Mouse (Mus musculus) embryo, embryonic 11.5 days (tissue): ENCODE measurements at regions not wholly inside any gene's neighbourhood (a gene's known extent, or its start where the extent isn't known, plus 50 kb on each side); places are given as distances from the start of the nearest gene placed in this dataset.
A peak's percentile ranks its signal among the peaks of the same experiment; 100 is the strongest.

ENCODE experiments used
- DNase-seq: peaks from one replicate; pipeline ENCODE4 v3.0.0-alpha.2; 2012; ENCODE audit warnings: low read depth, low spot score

DNA sequence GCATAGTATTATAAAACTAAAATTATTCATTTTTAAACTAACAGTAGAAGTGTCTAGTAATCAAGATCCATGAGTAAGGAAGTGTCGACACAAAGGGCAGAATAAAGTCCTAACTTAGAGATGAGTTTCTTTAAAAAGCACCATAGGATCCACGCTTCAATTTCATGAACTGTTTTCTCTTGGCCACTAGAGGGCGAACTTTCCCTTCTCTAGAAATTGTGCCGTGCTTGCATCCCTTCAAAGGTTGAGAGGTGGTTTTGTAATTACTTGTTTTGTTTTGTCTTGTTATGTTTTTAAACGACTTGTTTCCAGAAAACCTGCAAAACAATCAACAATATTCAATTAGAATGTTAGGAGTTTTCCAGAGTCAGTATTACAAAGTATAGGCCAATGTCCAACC lies 253.8 kb downstream of the Pax3 start:
- DNase-seq: peak; percentile 29

DNA sequence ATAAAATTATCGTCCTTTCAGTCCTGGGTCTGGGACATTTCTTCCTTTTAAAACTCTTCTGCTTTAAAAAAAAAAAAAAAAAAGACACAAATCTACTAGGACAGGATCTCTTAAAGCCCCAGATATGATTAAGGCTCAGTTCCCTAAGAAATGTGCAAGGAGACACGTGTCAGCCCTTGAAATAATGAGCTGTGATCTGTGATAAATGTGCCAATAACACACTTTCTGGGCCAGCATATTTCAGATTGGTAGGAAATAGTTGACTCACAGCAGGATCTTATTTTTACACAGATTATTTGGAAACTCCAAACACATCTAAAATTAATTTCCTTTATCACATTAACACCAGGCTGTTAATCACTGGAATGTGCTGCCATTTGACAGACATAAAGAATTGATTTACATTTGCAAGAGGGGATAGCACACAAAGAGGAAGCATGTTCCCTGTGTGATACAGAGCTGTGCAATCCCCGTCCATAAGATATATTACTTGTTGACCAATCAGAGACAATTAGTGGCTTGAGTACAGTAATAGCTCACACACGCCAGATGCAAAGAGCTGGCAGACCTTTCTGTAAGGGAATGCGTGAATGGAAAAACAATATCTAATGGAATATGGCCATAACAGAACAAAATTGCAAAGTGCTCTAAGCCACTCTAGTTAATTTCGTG lies 263.7 kb downstream of the Pax3 start:
- no peak for DNase-seq

DNA sequence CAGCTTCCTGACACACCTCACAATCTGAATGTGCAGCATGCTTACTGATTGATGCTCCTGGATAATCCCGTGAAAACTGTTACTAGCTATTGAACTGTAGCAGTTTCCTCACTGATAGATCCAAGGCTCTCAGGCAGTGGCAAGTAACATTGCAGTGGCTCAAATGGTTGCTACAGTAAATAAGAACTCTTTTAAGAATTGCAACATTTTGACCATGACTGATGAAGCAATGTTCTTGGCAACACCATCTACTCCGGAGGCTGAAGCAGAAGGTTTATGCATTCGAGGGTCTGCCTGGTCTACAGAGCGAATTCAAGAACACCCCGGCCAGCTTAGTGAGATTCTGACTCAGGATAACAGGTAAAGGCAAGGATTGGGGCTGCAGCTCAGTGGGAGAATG lies 264.7 kb downstream of the Pax3 start:
- DNase-seq: no peak

DNA sequence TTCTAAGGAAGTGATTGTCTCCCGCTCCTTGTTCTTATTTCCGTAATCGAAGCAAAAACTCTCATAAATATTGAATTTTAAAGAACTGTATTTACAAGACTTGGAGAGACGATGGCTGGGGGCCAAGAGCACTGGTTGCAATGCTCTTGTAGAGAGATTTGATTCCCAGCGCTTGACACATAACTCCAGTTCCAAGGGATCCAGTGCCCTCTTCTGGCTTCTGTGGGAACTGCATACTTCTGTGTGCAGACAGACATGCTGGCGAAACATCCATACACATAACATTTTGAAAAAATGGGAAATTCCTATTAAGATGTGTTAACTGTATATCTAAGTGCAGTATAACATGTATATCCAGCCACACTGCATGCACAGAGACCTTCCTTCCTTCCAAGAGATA lies 266.3 kb downstream of the Pax3 start:
- no peak for DNase-seq

DNA sequence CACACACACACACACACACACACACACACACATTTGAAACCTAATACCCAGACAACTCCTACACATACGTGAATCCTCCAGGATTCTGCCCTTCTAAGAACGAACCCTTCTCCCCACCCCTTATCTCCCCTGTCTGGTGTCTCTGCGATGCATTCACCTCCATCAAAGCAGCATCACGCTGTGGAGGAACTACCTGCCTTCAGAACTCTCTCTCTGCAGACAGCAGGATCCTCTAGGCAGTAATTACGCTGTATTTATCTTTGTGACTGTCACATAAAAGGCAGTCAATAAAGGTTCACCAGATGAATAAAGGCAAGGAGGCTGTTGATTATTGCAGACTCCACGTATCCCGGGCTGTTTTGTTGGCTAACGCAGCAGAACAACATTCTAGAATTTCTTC lies 267.4 kb downstream of the Pax3 start:
- no peak for DNase-seq

DNA sequence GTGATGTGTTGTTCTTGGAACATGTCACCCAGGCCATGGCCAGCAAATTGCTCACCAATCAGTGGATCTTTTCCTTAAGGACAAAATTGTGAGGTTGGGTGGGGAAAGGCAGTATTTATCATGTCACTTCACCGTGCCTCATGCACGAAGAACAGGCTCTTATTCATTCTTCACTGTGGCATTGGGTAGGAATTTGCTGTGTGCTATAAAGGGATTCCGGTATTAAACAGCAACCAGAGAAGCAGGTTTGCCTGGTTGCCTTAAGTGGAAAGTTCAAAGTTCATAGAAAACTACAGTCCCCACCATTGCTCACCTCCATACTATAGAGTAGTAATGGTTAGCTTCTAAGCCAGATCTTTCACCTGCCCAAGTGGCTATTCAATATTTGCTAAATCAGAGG lies 270.8 kb downstream of the Pax3 start:
- DNase-seq: no peak

DNA sequence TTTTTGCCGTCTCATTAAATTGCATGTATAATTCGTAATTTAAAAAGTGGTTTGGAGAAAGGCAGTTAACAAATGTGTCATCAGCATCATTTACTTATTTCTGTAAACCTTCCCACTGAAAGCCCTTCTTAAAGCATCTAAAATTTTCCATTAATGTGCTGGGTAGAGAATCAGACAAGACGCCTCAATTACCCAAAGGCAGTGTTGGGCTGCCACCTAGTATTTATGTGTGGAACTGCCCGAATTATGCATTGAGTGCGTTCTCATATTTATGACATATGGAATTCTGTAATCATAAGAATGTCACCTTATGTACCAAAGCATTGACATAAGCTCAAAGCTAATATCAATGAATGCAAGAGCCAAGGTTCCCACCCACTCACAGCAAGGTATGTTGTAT lies 300.7 kb downstream of the Pax3 start:
- peak; percentile 5 for DNase-seq

DNA sequence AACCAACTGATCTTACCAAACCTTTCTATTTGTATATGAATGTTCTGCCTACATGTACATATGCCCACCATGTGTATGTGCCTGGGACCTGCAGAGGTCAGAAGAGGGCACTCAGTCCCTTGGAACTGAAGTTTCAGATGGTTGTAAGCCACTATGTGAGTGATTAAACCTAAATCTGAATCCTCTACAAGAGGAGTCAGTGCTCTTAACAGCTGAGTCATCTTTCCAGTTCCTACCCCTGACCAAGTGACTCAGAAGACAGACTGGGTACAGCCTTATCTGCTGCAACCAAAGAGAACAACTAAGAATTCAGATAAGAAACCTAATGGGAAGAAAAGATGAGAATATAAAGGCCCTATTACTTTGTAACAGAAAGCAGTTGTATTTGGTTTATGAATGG lies 317.9 kb downstream of the Pax3 start:
- no peak for DNase-seq

DNA sequence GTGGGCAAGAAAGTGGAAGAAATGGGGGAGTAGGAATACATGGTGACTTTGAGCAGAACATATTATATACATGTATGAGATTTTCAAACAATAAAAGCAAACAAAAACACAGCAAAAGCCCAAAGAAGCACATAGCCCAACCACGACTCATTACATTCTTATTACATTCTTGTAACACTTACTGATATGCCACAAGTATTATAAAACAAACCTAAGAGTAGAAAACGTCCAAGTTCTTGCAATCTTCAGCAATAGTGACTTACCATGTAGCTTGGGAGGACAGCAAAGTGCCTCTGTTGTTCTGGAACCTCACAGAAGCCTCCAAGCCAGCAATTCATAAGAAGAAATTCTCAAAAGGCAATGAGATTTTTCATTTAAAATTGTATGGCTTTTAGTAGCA lies 326.8 kb downstream of the Pax3 start:
- DNase-seq: no peak

DNA sequence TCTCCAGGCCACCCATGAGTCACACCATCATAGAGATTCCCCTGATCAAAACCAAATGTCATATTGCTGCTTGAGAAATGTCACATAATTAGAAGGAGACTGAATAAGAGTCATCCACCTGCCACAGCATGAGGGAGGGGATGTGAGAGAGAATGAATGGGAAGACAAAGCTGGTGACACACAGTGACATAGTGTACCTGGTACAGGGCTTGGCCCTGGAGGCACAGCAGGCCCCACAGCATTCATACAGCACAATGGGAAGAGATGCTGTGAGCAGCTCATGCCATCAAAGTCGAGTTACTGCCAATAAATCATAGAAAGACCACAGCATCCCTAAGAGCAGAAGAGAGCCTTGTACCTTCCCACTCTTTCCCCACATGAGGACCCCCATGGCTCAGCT lies 327.8 kb downstream of the Pax3 start:
- no peak for DNase-seq

DNA sequence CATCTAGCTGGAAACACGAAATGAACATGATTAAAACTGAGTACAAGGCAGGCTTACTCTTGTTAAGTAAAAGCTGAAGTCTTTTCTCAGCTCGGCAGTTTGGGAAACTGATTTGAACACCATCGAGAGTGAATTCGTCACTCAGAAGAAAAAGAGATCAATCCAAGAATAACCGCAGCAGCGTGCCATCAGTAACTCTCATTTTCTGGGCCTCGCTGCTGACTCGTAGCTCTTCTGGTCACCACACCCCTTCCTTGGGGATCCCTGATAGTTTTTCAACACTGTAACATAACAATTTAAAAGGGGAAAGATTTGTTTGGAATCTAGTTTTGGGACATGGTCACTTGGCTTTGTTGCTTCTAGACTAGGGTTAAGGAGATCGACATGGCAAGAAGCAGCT lies 337.0 kb downstream of the Pax3 start:
- DNase-seq: no peak

DNA sequence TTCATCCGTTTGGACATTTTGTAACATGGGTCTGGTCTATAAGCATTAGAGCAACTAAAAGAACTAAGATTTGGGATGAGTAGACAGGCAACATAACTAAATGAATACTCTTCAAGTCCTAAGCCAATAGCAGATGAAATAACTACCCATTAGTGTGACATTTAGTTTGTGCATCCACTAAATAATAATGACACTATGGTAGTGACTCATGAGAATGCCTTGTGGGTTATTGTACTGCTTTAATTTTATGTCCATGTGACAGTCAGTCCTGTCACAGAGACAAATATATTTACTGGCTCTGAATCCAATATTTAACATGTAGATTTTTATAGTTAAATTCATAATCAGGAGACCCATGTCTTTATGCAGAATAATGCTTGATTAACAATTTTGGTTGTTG lies 339.5 kb upstream of the Epha4 start:
- DNase-seq: no peak

DNA sequence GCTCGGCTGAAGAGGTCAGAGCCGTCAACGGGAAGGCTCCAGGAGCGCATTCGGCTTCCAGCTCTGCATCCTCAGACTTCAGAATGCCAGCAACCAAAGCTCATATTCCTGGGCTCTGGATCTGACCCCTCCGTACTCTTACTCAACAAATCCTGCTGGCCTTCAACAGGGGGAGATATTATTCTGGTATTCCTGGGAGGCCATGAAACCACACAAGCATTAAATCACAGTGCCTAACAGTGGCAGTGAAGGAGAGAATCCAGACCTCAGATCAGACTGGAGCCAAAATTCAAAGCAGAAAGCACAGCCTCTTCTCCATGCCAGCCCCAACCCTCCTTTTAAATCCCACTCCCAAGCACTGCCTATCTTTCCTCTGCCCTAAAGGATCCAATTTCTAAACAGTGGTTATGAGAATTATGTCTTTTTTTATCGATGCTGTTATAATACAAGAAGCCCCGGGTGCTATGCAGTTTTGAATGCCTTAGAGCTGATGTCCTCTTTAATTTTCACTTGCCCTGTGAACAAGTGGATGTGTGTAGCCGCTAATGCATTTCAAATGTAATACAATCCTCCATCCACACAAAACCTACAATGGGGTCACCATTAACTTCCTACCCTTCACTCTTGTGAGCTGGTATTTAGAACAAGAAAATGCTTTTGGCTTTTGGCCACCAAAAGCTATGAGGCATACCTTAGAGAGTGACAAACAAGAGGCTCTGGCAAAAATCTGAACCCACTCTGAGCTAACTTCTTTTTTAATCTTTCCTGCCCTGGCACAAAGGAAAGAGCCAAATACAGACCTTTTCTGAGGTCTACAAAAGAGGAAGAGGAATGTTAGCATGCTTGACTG lies 333.1 kb upstream of the Epha4 start:
- no peak for DNase-seq

DNA sequence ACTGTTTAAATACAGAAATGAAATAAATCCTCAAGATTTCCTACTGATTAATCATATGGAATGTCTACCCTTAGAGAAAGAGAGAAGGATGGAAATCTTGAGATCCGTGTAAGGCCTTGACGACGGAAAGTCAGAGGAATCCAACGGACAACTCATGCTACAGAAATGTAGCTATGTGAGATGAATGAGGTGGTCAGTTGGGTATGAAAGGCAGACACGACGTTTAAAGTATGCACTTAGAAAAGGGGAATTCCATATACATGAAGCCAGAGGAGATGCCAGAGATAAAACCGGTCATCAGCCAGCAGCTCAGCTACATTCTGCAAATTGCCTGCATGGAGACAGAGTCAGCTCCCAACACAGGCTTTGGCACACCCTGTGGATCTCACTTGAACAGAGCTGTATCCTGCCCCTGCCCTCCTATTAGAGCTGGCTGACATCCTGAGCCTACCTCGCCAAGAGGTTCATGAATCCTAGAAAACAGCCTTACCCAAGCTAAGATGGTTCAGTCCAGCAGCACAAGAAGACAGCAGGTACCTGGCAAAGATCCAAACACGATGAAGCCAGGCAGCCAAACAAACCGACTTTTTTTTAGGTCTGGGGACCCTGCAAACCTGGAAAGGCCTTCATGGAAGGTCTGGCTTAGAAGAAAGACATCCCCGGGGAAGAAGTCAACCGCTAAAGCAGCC lies 331.3 kb upstream of the Epha4 start:
- no peak for DNase-seq

DNA sequence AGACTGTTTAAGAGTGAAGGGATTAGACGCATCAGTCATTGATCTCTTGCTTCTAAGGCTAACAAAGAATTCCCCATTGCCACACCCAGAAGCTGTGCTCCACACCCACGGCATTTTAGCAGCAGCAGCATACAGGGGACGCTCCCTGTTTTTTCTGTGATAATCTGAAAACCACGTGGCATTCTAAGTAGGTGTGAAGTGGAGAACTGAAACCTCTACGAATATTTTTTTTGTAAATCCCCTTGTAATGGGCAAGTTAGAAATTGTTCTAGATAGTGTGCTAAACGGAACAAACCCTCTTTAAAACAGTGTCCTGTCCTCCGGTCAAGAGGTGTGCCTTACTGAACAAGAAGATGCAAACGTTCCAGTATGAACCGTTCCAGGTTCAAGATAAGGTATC lies 325.8 kb upstream of the Epha4 start:
- DNase-seq: no peak

DNA sequence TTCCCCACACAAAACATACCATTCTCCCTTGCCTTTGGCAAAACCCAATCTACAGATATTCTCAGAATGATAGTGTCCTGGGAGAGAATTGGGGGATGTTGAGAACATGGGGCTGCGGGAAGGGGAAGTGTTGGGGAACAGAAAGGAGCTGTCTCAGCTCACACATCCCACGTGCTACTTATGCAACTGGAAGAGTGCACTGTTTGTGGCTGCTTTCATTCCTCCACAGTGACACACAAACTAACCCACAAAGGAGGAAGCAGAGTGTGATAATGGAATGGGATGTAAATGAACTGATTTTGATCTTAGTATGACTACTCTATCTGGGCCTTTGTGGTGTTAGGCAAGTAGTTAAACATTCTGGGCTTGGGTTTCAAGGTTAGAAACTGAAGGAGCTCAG lies 317.3 kb upstream of the Epha4 start:
- no peak for DNase-seq

DNA sequence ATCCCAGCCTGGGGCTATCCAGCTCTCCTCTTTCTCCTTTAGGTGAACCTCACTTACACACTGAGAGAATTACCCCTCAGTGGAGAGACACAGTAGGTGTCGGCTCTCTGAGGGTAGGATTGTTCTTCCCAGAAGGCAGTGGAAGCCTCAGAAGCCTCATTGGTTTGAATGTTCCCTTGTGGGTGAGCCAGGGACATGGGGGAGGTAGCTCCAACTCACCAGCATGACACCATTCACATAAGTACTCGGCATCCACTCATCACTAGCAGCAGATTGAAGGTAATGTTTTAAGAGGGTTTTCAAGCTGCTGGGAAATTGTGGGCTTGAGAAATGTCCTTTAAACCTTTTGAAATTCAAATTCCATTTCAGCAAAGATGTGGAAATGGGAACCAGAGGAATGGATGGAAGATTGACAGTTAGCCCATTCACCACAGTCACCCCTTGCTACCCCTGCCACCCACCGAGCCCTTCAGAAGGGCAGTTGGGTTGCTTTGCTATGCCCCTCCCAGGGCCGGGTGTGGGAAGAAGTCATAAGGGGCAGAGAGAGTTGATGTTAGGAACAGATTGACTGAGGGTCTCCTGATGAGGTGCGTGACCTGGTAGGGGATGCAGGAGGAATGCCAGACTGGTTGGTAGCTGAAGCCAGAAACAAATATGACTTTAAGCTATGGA lies 310.0 kb upstream of the Epha4 start:
- DNase-seq: no peak

DNA sequence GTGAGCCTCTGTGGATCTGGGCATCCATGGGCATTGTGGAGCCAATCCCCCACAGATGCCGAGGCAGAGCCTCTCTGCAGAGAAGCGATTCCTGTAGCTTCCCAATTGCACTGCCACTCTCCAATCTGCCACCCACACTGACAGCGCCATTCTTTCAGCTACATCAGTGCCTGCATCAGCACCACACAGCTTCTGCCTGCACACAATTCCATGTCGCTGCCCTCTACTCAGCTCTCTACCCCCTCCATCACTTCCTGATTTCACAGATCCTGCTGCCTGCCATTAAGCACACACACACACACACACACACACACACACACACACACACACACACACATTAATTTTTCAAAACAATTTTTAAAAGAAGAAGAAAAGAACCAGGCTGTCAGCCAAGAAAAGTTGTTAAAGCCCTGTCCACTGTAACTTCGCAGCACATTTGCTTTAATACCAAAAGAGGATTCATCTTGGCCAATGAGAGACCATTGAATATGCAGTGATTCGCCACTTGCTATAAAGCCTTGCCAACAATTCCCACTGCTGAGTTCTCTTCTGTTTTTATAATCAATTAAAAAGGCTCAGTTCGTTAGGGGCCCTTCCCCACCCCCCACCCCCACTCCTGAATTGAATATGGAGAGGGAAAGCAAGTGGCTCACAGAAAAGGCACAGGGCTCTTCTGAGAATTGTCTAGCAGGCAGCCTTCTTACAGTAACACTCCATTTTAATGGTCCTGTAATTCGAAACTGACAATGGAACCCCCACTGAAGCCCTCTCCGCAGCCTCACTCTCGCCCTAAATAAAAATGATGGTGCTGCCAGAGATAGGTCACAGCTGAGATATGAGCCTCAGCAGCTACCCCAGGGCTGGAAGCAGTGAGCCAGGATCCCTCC lies 309.2 kb upstream of the Epha4 start:
- DNase-seq: no peak

DNA sequence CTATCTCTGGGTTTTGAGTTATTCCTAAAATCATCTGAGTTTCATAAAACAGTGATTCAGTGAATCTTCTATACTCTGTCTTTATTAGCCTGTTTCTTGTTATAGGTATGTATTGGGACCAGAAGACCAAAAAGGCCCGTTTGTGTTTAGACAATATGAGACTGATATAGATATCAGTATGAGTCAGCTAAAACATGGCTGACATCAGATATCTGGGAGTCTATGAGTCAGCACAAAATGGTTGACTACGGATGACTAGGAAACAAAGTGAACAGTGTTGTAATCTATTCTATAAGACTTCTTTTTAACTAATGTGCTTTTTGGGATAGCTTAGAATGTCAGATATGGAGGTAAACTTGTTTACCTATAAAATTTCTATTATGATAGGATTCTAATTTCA lies 305.2 kb upstream of the Epha4 start:
- no peak for DNase-seq

DNA sequence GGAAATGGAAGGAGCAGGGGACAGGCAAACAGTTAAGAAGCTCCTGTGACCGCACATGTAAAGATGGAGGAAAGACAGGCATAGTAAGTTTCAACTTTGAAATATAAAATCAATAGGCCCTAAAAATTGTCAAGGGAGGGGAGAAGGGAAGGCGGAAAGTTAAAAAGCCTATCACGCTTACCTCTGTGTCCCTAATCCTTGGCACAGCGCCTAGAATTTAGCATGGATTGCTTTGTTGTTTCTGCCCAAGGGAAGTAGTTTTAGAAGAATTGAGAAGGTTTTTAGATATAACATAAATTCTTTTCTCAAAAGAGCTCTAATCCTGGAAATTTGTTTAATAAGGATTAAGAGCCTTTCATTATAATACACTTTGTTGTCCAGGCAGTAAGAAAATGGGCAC lies 300.6 kb upstream of the Epha4 start:
- no peak for DNase-seq

DNA sequence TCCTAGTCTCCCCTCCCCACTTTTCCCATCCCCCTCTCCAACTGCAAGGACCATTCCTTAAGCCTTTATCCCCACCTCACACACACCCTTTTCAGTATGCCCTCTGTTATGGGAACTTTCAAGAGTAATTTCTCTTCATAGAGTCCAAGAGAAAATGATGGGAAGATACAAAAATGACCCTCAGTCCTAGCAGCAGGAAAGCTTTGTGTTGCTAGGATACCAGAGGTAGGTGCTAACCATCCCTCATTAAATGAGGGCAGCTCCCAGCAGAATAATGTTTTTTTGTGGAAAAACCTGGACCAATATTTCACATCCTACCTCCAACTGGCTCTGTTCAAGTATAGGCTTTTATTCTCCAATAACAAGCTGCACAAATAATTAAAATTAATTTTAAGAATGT lies 296.7 kb upstream of the Epha4 start:
- DNase-seq: no peak
